Mouse (Mus musculus): ENCODE measurements around the gene Nemp1. TPM values are rescaled to one million over a fixed set of nuclear protein-coding genes. Genes with fewer than 3 reads are reported as not detected.

Nemp1 gene
- polyA plus RNA-seq, 1 experiment from 2014 or later = 6.7 TPM

DNA sequence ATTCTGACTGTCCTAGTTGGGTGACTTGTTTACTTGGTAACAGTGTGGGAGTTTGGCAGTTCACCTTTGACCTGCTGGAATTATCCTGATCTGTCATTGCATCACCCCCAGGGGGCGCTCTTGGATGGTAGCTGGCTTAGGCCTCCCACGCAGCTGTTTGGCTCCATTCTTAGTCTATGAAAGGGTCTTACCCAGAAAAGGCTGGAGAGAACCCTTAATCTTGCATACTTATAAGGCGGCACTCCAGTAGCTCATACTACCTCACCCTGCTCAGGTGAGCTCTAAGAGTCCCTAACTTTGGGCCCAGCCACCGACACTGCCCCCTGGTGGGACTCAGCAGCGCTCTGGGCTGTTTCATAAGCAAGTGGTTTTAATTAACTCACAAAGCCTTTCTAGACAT, 78.0 kb downstream of the Nemp1 start:
- no peak for ATAC-seq (replicated peaks; ENCODE audit: insufficient number of reproducible peaks, low FRiP score, low TSS enrichment)
- Histone ChIP-seq H3K36me3 (ENCODE audit: control insufficient read depth, insufficient read depth, low read length) (peaks cover 24% of the 10 kb centered on the region), H3K4me1 (ENCODE audit: control insufficient read depth, insufficient read depth, low read length) (peaks cover 15% of the 10 kb centered on the region), H3K27ac (ENCODE audit: low read depth, low read length) (no peak overlapping the region), H3K9me3 (replicated peaks; ENCODE audit: control insufficient read depth, low read length) (no peaks in the 10 kb centered on the region), H3K9ac (ENCODE audit: low read depth, low read length) (no peak overlapping the region), H3K27me3 (ENCODE audit: control insufficient read depth, insufficient read depth, low read length) (no peaks in the 10 kb centered on the region), H3K4me2 (no peak overlapping the region), H3K4me3 (ENCODE audit: low read depth, low read length) (no peak overlapping the region)
- WGBS (ENCODE audit: insufficient replicate concordance) = 66% methylated on average over 5 of the region's 5 CpGs

DNA sequence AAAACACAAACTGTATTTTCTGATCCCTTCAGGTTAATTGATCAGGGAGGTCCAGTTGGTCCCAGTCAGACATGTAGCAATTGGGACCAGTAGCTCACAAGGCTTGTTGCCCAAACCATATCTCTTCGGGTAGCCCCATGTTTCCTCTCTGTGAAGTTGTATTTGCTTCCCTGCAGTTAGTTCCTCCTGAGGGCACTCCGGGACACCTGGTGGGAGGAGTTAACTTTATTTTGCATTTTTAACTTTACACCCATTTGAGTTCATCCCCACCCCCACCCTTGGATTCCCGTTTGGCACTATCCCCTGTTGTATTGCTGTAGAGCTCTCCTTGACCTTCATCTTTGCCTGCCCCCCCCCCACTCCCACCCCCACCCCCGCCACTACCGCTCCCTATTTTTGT, 79.2 kb downstream of the Nemp1 start:
- Histone ChIP-seq H3K4me1 (ENCODE audit: control insufficient read depth, insufficient read depth, low read length) (peaks cover 11% of the 10 kb centered on the region), H3K4me2 (no peak overlapping the region), H3K27ac (ENCODE audit: low read depth, low read length) (no peak overlapping the region), H3K9me3 (replicated peaks; ENCODE audit: control insufficient read depth, low read length) (no peaks in the 10 kb centered on the region), H3K27me3 (ENCODE audit: control insufficient read depth, insufficient read depth, low read length) (no peaks in the 10 kb centered on the region), H3K4me3 (ENCODE audit: low read depth, low read length) (no peak overlapping the region), H3K36me3 (ENCODE audit: control insufficient read depth, insufficient read depth, low read length) (peaks cover 24% of the 10 kb centered on the region), H3K9ac (ENCODE audit: low read depth, low read length) (no peak overlapping the region)
- 65% methylated on average over 4 of the region's 5 CpGs for WGBS (ENCODE audit: insufficient replicate concordance)
- no peak for ATAC-seq (replicated peaks; ENCODE audit: insufficient number of reproducible peaks, low FRiP score, low TSS enrichment)

DNA sequence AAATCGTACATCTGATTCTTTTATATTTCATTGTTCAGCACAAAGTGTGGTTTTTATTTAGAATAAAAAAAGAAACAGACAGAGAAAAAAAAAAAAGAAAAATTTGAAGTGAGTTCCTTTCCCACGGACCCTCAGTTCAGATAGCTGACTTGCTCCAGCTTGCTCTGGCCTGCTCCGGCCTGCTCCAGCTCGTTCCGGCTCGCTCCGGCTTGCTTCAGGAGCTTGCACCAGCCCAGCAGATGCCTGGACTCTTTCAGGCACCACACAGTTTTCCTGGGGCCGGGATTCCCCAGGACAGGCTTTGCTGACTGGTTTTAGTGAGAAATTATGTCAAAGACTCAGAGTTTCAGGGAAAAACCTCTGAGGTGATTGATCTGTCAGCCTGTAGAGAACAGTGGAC, 80.6 kb downstream of the Nemp1 start:
- Histone ChIP-seq H3K9ac (ENCODE audit: low read depth, low read length) (no peak overlapping the region), H3K27ac (ENCODE audit: low read depth, low read length) (0 out of 2 replicates have a peak overlapping the region, but pooled peaks have one; percentile 8), H3K36me3 (ENCODE audit: control insufficient read depth, insufficient read depth, low read length) (peaks cover 24% of the 10 kb centered on the region), H3K4me3 (ENCODE audit: low read depth, low read length) (no peak overlapping the region), H3K27me3 (ENCODE audit: control insufficient read depth, insufficient read depth, low read length) (no peaks in the 10 kb centered on the region), H3K9me3 (replicated peaks; ENCODE audit: control insufficient read depth, low read length) (no peaks in the 10 kb centered on the region), H3K4me1 (ENCODE audit: control insufficient read depth, insufficient read depth, low read length) (peaks cover 11% of the 10 kb centered on the region; the same call in 1 of the 2 replicates), H3K4me2 (peak overlapping the region; percentile 61)
- WGBS (ENCODE audit: insufficient replicate concordance) = 84% methylated on average over 8 of the region's 8 CpGs
- no peak for ATAC-seq (replicated peaks; ENCODE audit: insufficient number of reproducible peaks, low FRiP score, low TSS enrichment)

DNA sequence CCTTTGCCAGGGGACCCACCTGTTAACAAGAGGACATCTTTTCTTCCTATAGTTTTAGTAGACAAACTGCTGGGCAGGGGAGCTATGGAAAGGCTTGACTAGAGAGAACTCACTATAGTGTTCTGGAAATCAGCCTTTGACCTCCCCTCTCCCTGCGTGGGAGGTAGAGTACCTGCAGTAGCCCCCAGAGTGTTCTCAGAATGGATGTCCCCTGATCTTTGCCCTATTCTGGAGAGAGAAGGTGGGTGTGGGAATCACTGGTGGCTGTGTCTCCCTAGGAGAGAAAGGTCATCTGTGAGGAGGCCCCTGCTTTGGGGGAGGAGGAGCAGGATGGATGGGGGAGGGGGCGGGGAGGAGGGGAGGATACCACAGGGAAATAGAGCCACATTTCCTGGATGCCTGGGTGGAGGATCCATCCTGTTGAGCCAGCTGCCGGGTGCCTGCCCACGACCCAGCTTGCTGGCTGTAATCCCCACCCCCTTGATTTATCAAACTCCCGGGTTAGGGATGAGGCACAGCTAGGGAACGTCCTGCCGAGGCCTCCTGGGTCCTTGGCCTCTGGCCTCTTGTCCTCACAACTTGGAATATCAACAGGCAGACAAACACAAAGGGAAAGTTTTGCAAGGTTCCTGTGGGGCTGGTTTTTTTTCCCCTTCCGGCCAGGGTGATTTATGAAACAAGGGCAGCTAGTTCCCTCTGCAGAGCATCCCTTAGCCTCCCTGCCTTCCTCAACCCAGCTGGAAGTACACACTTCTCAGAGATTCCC, 82.3 kb downstream of the Nemp1 start:
- Histone ChIP-seq H3K9me3 (replicated peaks; ENCODE audit: control insufficient read depth, low read length) (no peaks in the 10 kb centered on the region), H3K27me3 (ENCODE audit: control insufficient read depth, insufficient read depth, low read length) (no peaks in the 10 kb centered on the region), H3K9ac (ENCODE audit: low read depth, low read length) (peak overlapping the region; percentile 64), H3K36me3 (ENCODE audit: control insufficient read depth, insufficient read depth, low read length) (peaks cover 8% of the 10 kb centered on the region), H3K4me3 (ENCODE audit: low read depth, low read length) (peak overlapping the region; percentile 45), H3K4me2 (peak overlapping the region; percentile 61), H3K27ac (ENCODE audit: low read depth, low read length) (peak overlapping the region; percentile 70), H3K4me1 (ENCODE audit: control insufficient read depth, insufficient read depth, low read length) (peaks cover 11% of the 10 kb centered on the region; the same call in 1 of the 2 replicates)
- no peak; the same call in 1 of the 2 replicates for ATAC-seq (replicated peaks; ENCODE audit: insufficient number of reproducible peaks, low FRiP score, low TSS enrichment)
- 9% methylated on average over 8 of the region's 8 CpGs for WGBS (ENCODE audit: insufficient replicate concordance)

DNA sequence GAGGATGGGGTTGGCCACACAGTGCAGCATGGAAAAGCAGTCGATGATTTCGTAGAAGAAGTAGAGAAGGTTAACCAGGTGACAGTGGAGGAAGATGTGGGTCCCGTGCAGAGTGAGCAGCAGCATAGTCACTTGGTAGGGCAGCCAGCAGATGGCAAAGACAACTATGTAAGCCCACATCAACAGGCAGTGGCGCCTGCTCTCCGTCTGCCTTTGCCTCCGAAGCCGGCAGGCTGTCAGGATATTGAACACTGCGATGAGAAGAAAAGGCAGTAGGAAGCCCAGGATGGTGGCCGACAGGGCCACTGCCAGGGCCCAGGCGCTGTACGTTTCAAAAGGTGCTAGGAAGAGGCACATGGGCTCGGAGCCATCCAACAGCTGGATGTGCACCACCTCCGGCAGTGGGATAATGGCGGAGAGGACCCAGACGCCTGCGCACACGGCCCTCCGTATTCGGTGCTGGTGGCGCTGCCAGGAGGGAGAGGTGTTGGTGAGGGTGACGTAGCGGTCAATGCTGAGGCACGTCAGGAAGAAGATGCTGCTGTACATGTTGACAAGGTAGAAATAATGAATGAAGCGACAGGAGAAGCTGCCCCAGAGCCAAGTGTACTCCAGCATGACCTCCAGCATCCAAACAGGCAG, 83.6 kb downstream of the Nemp1 start:
- H3K4me2 ChIP-seq = peak overlapping the region; percentile 61
- no peaks in the 10 kb centered on the region for H3K27me3 ChIP-seq (ENCODE audit: control insufficient read depth, insufficient read depth, low read length)
- peak overlapping the region; percentile 45 for H3K4me3 ChIP-seq (ENCODE audit: low read depth, low read length)
- H3K27ac ChIP-seq (ENCODE audit: low read depth, low read length) = peak overlapping the region; percentile 70
- H3K4me1 ChIP-seq (ENCODE audit: control insufficient read depth, insufficient read depth, low read length) = peaks cover 14% of the 10 kb centered on the region; the same call in 1 of the 2 replicates
- no peaks in the 10 kb centered on the region for H3K9me3 ChIP-seq (replicated peaks; ENCODE audit: control insufficient read depth, low read length)
- 41% methylated on average over 24 of the region's 24 CpGs for WGBS (ENCODE audit: insufficient replicate concordance)
- no peak for ATAC-seq (replicated peaks; ENCODE audit: insufficient number of reproducible peaks, low FRiP score, low TSS enrichment)
- H3K36me3 ChIP-seq (ENCODE audit: control insufficient read depth, insufficient read depth, low read length) = no peaks in the 10 kb centered on the region; the same call in 1 of the 2 replicates
- peak overlapping the region; percentile 64 for H3K9ac ChIP-seq (ENCODE audit: low read depth, low read length)

Other genes with a start within 250 kb of the Nemp1 start
- gene Stac3, start 165.2 kb upstream of the Nemp1 start, polyA plus RNA-seq (2014; fragmentation: Nextera tagmentation; extraction: Ambion mirVana) = 0.24 and 0.30 TPM in 2 replicates
- gene Ndufa4l2, start 151.9 kb upstream of the Nemp1 start, polyA plus RNA-seq (2014; fragmentation: Nextera tagmentation; extraction: Ambion mirVana) = 10.1 and 13.9 TPM in 2 replicates
- 71.3 and 82.7 TPM in 2 replicates for gene Shmt2, start 144.5 kb upstream of the Nemp1 start, polyA plus RNA-seq (2014; fragmentation: Nextera tagmentation; extraction: Ambion mirVana)
- gene Nxph4, start 132.3 kb upstream of the Nemp1 start, polyA plus RNA-seq (2014; fragmentation: Nextera tagmentation; extraction: Ambion mirVana) = 0.21 and 0.33 TPM in 2 replicates
- gene Lrp1, start 45.8 kb upstream of the Nemp1 start, polyA plus RNA-seq (2014; fragmentation: Nextera tagmentation; extraction: Ambion mirVana) = 32.8 and 34.6 TPM in 2 replicates
- gene Stat6, start 23.9 kb upstream of the Nemp1 start, polyA plus RNA-seq (2014; fragmentation: Nextera tagmentation; extraction: Ambion mirVana) = 21.0 and 27.1 TPM in 2 replicates
- 7.9 and 10.1 TPM in 2 replicates for gene Nab2, start 1.7 kb downstream of the Nemp1 start, polyA plus RNA-seq (2014; fragmentation: Nextera tagmentation; extraction: Ambion mirVana)
- 0.14 and 0.49 TPM in 2 replicates for gene Myo1a, start 38.3 kb downstream of the Nemp1 start, polyA plus RNA-seq (2014; fragmentation: Nextera tagmentation; extraction: Ambion mirVana)
- 3.7 and 6.4 TPM in 2 replicates for gene Tac2, start 57.6 kb downstream of the Nemp1 start, polyA plus RNA-seq (2014; fragmentation: Nextera tagmentation; extraction: Ambion mirVana)
- gene Zbtb39, start 72.6 kb downstream of the Nemp1 start, polyA plus RNA-seq (2014; fragmentation: Nextera tagmentation; extraction: Ambion mirVana) = 3.1 and 4.2 TPM in 2 replicates
- gene Gpr182, start 84.8 kb downstream of the Nemp1 start, polyA plus RNA-seq (2014; fragmentation: Nextera tagmentation; extraction: Ambion mirVana) = 9.1 and 9.2 TPM in 2 replicates
- gene Rdh1, start 92.8 kb downstream of the Nemp1 start, polyA plus RNA-seq (2014; fragmentation: Nextera tagmentation; extraction: Ambion mirVana) = 0.10 TPM in 1 of 2 replicates, not detected in the other
- gene Rdh16f1, start 92.9 kb downstream of the Nemp1 start, polyA plus RNA-seq (2014; fragmentation: Nextera tagmentation; extraction: Ambion mirVana) = 0.10 TPM in 1 of 2 replicates, not detected in the other
- 0.18 TPM in 1 of 2 replicates, not detected in the other for gene Rdh9, start 109.5 kb downstream of the Nemp1 start, polyA plus RNA-seq (2014; fragmentation: Nextera tagmentation; extraction: Ambion mirVana)
- gene Rdh16, start 134.3 kb downstream of the Nemp1 start, polyA plus RNA-seq (2014; fragmentation: Nextera tagmentation; extraction: Ambion mirVana) = not detected in 2 replicates
- gene Rdh19, start 183.0 kb downstream of the Nemp1 start, polyA plus RNA-seq (2014; fragmentation: Nextera tagmentation; extraction: Ambion mirVana) = not detected in 2 replicates
- not detected in 2 replicates for gene Rdh16f2, start 199.6 kb downstream of the Nemp1 start, polyA plus RNA-seq (2014; fragmentation: Nextera tagmentation; extraction: Ambion mirVana)
- not detected in 2 replicates for gene Rdh7, start 221.9 kb downstream of the Nemp1 start, polyA plus RNA-seq (2014; fragmentation: Nextera tagmentation; extraction: Ambion mirVana)
- gene Sdr9c7, start 231.6 kb downstream of the Nemp1 start, polyA plus RNA-seq (2014; fragmentation: Nextera tagmentation; extraction: Ambion mirVana) = not detected in 2 replicates